Mouse (Mus musculus) embryonic facial prominence, embryonic 11.5 days (tissue): ENCODE measurements around the gene Clcn6. TPM values are rescaled to one million over a fixed set of nuclear protein-coding genes. Genes with fewer than 3 reads are reported as not detected.
A peak's percentile ranks its signal among the peaks of the same experiment; 100 is the strongest.

Experiments used
- ATAC-seq: fragments of 200-750 bp; cut with Nextera tagmentation; replicated peaks from 2 replicates; pipeline ENCODE4 v1.8.0; 2017; ENCODE audit warnings: low read depth; ENCODE audit not compliant: insufficient number of reproducible peaks, low FRiP score, low TSS enrichment
- DNase-seq: peaks from one replicate; pipeline ENCODE4 v3.0.0-alpha.2; 2015; ENCODE audit warnings: low spot score
- H3K27ac ChIP-seq: fragments of 300-500 bp; sonication (generic); replicated peaks from 2 replicates; pipeline ENCODE4 v1.5.1; 2014; ENCODE audit warnings: mild to moderate bottlenecking, low read depth, low read length, control low read depth
- H3K27me3 ChIP-seq: fragments of 300-500 bp; sonication (generic); 2 replicates; pipeline ENCODE4 v1.6.1; 2014; ENCODE audit warnings: mild to moderate bottlenecking, low read length, moderate library complexity, mixed read lengths; ENCODE audit not compliant: control insufficient read depth, insufficient read depth
- H3K36me3 ChIP-seq: fragments of 300-500 bp; sonication (generic); replicated peaks from 2 replicates; pipeline ENCODE4 v1.6.1; 2014; ENCODE audit warnings: low read depth, mild to moderate bottlenecking, low read length, moderate library complexity, mixed read lengths; ENCODE audit not compliant: control insufficient read depth, insufficient read depth
- H3K4me1 ChIP-seq: fragments of 300-500 bp; sonication (generic); 2 replicates; pipeline ENCODE4 v1.6.1; 2014; ENCODE audit warnings: low read length, mixed read lengths; ENCODE audit not compliant: control insufficient read depth, insufficient read depth
- H3K4me2 ChIP-seq: fragments of 300-500 bp; sonication (generic); 2 replicates; pipeline ENCODE4 v1.6.1; 2014; ENCODE audit warnings: low read depth, mild to moderate bottlenecking, control low read depth, low read length, moderate library complexity
- H3K4me3 ChIP-seq: fragments of 300-500 bp; sonication (generic); 2 replicates; pipeline ENCODE4 v1.5.1; 2014; ENCODE audit warnings: low read depth, low read length, control low read depth
- H3K9ac ChIP-seq: fragments of 300-500 bp; sonication (generic); replicated peaks from 2 replicates; pipeline ENCODE4 v1.6.1; 2014; ENCODE audit warnings: mild to moderate bottlenecking, control low read depth, low read length
- H3K9me3 ChIP-seq: fragments of 300-500 bp; sonication (generic); replicated peaks from 2 replicates; pipeline ENCODE4 v1.6.1; 2016; ENCODE audit warnings: mild to moderate bottlenecking, low read length, inconsistent platforms, mixed read lengths; ENCODE audit not compliant: control insufficient read depth
- WGBS: fragments of 180-500 bp; shearing (Covaris S2); extraction: QIAGEN DNeasy Blood & Tissue Kit; methylation state at CpG from one replicate; pipeline ENCODE4 v1.1.7; 2014; 5-methylcytosine and 5-hydroxymethylcytosine counted together
- polyA plus RNA-seq: library from polyadenylated mRNA; unstranded; fragments of >200 nt; fragmentation: Nextera tagmentation; extraction: Ambion mirVana; gene quantifications from 2 replicates; pipeline ENCODE4 v1.2.1, GENCODE M21; 2014

The Clcn6 gene
- polyA plus RNA-seq, 1 experiment from 2014 or later, result 8.9 TPM

GRCm38 (mm10) chr4:148058218-148058819 is 19.7 kb upstream of the Clcn6 start:
- Histone ChIP-seq H3K9me3 (no peaks in the 10 kb centered on the region), H3K27me3 (no peaks in the 10 kb centered on the region), H3K9ac (no peak overlapping the region), H3K4me3 (no peak overlapping the region), H3K4me1 (no peaks in the 10 kb centered on the region), H3K36me3 (peaks cover 7% of the 10 kb centered on the region), H3K27ac (no peak overlapping the region), H3K4me2 (no peak overlapping the region)
- WGBS, result 86% methylated on average over 9 of the region's 9 CpGs
- no peak for DNase-seq
- ATAC-seq, result no peak

- H3K4me3 ChIP-seq, result no peak overlapping the region
- no peaks in the 10 kb centered on the region for H3K4me1 ChIP-seq
- H3K27me3 ChIP-seq, result no peaks in the 10 kb centered on the region
- WGBS, result 62% methylated on average over 5 of the region's 5 CpGs
- no peak overlapping the region for H3K27ac ChIP-seq
- DNase-seq (no peak), ATAC-seq (0 out of 2 replicates have a peak, but pooled peaks have one; percentile 24)
- no peak overlapping the region for H3K9ac ChIP-seq
- H3K4me2 ChIP-seq, result no peak overlapping the region
- peaks cover 10% of the 10 kb centered on the region for H3K36me3 ChIP-seq
- H3K9me3 ChIP-seq, result no peaks in the 10 kb centered on the region
Measured at GRCm38 (mm10) chr4:148057661-148058209, 19.1 kb upstream of the Clcn6 start.

GRCm38 (mm10) chr4:148056801-148057200 is 18.2 kb upstream of the Clcn6 start:
- Histone ChIP-seq H3K4me2 (no peak overlapping the region), H3K9ac (no peak overlapping the region), H3K36me3 (peaks cover 10% of the 10 kb centered on the region), H3K4me1 (no peaks in the 10 kb centered on the region), H3K4me3 (no peak overlapping the region), H3K27ac (no peak overlapping the region), H3K9me3 (no peaks in the 10 kb centered on the region), H3K27me3 (no peaks in the 10 kb centered on the region)
- ATAC-seq (no peak), DNase-seq (no peak)
- WGBS, result 83% methylated on average over 4 of the region's 4 CpGs

GRCm38 (mm10) chr4:148056246-148056645 is 17.6 kb upstream of the Clcn6 start:
- DNase-seq (no peak), ATAC-seq (no peak)
- Histone ChIP-seq H3K27me3 (no peaks in the 10 kb centered on the region), H3K36me3 (peaks cover 10% of the 10 kb centered on the region), H3K9me3 (no peaks in the 10 kb centered on the region), H3K9ac (no peak overlapping the region), H3K27ac (no peak overlapping the region), H3K4me2 (no peak overlapping the region), H3K4me1 (no peaks in the 10 kb centered on the region), H3K4me3 (no peak overlapping the region)
- WGBS, result 89% methylated on average over 7 of the region's 7 CpGs

- Histone ChIP-seq H3K9me3 (no peaks in the 10 kb centered on the region), H3K4me3 (no peak overlapping the region), H3K4me2 (no peak overlapping the region), H3K27me3 (no peaks in the 10 kb centered on the region), H3K4me1 (no peaks in the 10 kb centered on the region), H3K27ac (no peak overlapping the region), H3K9ac (no peak overlapping the region), H3K36me3 (peaks cover 10% of the 10 kb centered on the region)
- WGBS, result 94% methylated on average over 21 of the region's 21 CpGs
- no peak for ATAC-seq
- DNase-seq, result no peak
Measured at GRCm38 (mm10) chr4:148054961-148055695, 16.5 kb upstream of the Clcn6 start.

GRCm38 (mm10) chr4:148053417-148053920 is 14.8 kb upstream of the Clcn6 start:
- DNase-seq (no peak), ATAC-seq (no peak)
- WGBS, result 92% methylated on average over 12 of the region's 12 CpGs
- no peak overlapping the region for H3K27ac ChIP-seq
- H3K4me1 ChIP-seq, result no peaks in the 10 kb centered on the region
- H3K27me3 ChIP-seq, result no peaks in the 10 kb centered on the region
- no peak overlapping the region for H3K9ac ChIP-seq
- no peak overlapping the region for H3K4me3 ChIP-seq
- no peak overlapping the region for H3K4me2 ChIP-seq
- H3K9me3 ChIP-seq, result no peaks in the 10 kb centered on the region
- H3K36me3 ChIP-seq, result peaks cover 10% of the 10 kb centered on the region

GRCm38 (mm10) chr4:148052976-148053375 is 14.4 kb upstream of the Clcn6 start:
- ATAC-seq, result no peak
- peaks cover 10% of the 10 kb centered on the region for H3K36me3 ChIP-seq
- no peak overlapping the region for H3K27ac ChIP-seq
- H3K4me2 ChIP-seq, result no peak overlapping the region
- no peaks in the 10 kb centered on the region for H3K27me3 ChIP-seq
- no peaks in the 10 kb centered on the region for H3K9me3 ChIP-seq
- no peak overlapping the region for H3K4me3 ChIP-seq
- no peaks in the 10 kb centered on the region for H3K4me1 ChIP-seq
- no peak for DNase-seq
- 63% methylated on average over 2 of the region's 2 CpGs for WGBS
- no peak overlapping the region for H3K9ac ChIP-seq

GRCm38 (mm10) chr4:148051886-148052285 is 13.3 kb upstream of the Clcn6 start:
- WGBS, result 94% methylated on average over 11 of the region's 11 CpGs
- no peaks in the 10 kb centered on the region for H3K27me3 ChIP-seq
- no peak overlapping the region for H3K4me3 ChIP-seq
- H3K36me3 ChIP-seq, result peaks cover 7% of the 10 kb centered on the region
- DNase-seq (no peak), ATAC-seq (no peak)
- no peak overlapping the region for H3K27ac ChIP-seq
- H3K9me3 ChIP-seq, result no peaks in the 10 kb centered on the region
- H3K9ac ChIP-seq, result no peak overlapping the region
- no peaks in the 10 kb centered on the region for H3K4me1 ChIP-seq
- H3K4me2 ChIP-seq, result no peak overlapping the region
